Mouse (Mus musculus): Measurements from ENCODE around the gene Nsmce3. TPM values are rescaled to one million over a fixed set of nuclear protein-coding genes. Genes with fewer than 3 reads are reported as not detected.

The Nsmce3 gene
- polyA plus RNA-seq, 1 experiment from 2014 or later: 13.5 TPM

DNA sequence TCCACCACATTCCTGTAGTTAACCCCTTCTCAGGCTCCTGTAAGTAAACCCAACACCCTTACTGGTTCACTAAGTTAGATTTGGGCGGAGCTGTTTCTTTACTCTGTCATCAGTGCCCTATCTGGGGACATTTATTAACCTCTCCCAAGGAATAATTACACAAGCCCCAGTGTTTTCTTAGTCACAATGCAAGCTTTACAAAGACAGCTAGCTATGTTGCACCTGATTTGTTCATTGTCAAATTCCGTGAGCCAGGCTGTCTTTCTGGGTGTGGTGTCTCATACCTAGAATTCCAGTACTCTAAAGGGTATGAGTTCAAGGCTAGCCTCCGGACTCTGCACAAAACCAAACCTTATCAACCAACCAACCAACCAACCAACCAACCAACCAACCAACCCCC lies 32.7 kb upstream of the Nsmce3 start:
- no peak for ATAC-seq (replicated peaks; ENCODE audit: insufficient number of reproducible peaks, low FRiP score, low TSS enrichment, low read depth)
- Histone ChIP-seq H3K9me3 (replicated peaks; ENCODE audit: control insufficient read depth, low read length) (no peaks in the 10 kb centered on the region), H3K4me3 (ENCODE audit: low read depth, low read length) (no peak overlapping the region), H3K36me3 (replicated peaks; ENCODE audit: control insufficient read depth, insufficient read depth, low read depth, low read length) (no peaks in the 10 kb centered on the region), H3K9ac (replicated peaks; ENCODE audit: low read length) (no peak overlapping the region), H3K4me1 (ENCODE audit: control insufficient read depth, insufficient read depth, low read length) (no peaks in the 10 kb centered on the region), H3K4me2 (ENCODE audit: low read depth, low read length) (no peak overlapping the region), H3K27ac (replicated peaks; ENCODE audit: low read depth, low read length) (no peak overlapping the region), H3K27me3 (ENCODE audit: control insufficient read depth, insufficient read depth, low read length) (no peaks in the 10 kb centered on the region)
- 88% methylated on average over 3 of the region's 3 CpGs for WGBS
- DNase-seq (ENCODE audit: low spot score): no peak

DNA sequence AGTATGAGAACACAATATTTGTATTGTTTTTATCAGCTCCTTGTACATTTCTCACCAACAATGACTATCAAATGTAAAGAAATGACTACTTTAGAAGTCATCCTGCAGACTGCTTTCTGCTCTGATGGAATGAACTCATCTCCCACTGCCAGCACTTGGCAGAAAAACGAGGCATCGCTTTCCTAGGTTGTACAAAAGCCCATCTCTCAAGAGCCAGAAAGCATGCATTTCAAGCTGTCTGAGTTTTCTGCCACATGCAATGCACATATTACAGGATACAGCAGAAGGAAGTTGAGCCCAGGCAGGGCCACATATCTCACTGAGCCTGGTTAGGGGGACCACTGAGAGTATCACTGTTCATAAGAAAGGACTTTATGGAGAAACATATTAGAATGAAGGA lies 27.5 kb upstream of the Nsmce3 start:
- no peaks in the 10 kb centered on the region for H3K4me1 ChIP-seq (ENCODE audit: control insufficient read depth, insufficient read depth, low read length)
- no peak overlapping the region for H3K4me3 ChIP-seq (ENCODE audit: low read depth, low read length)
- 73% methylated on average over 2 of the region's 2 CpGs for WGBS
- no peak overlapping the region for H3K27ac ChIP-seq (replicated peaks; ENCODE audit: low read depth, low read length)
- ATAC-seq (replicated peaks; ENCODE audit: insufficient number of reproducible peaks, low FRiP score, low TSS enrichment, low read depth) (no peak), DNase-seq (ENCODE audit: low spot score) (no peak)
- H3K27me3 ChIP-seq (ENCODE audit: control insufficient read depth, insufficient read depth, low read length): no peaks in the 10 kb centered on the region
- no peak overlapping the region for H3K9ac ChIP-seq (replicated peaks; ENCODE audit: low read length)
- no peaks in the 10 kb centered on the region for H3K9me3 ChIP-seq (replicated peaks; ENCODE audit: control insufficient read depth, low read length)
- no peak overlapping the region for H3K4me2 ChIP-seq (ENCODE audit: low read depth, low read length)
- no peaks in the 10 kb centered on the region for H3K36me3 ChIP-seq (replicated peaks; ENCODE audit: control insufficient read depth, insufficient read depth, low read depth, low read length)

DNA sequence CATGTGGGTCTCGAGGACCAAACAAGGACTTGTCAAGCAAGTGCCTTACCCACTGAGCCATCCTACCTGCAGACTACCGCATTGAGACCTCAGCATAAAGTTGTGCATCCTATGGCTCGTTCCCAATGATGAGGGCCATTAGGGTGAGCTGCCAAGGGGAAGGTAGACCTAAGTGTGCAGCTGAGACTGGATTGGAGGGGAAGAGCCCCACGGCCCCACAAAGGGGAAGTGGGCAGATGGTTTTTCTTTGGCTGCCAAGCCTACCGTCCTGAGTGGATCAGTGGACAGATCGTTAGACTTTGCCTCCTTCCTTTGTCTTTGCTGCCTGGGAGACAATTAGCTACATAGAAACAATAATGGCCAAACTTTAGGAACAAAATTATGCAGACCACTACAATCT lies 23.8 kb upstream of the Nsmce3 start:
- DNase-seq (ENCODE audit: low spot score) (no peak), ATAC-seq (replicated peaks; ENCODE audit: insufficient number of reproducible peaks, low FRiP score, low TSS enrichment, low read depth) (no peak)
- no peaks in the 10 kb centered on the region for H3K9me3 ChIP-seq (replicated peaks; ENCODE audit: control insufficient read depth, low read length)
- H3K36me3 ChIP-seq (replicated peaks; ENCODE audit: control insufficient read depth, insufficient read depth, low read depth, low read length): no peaks in the 10 kb centered on the region
- no peaks in the 10 kb centered on the region for H3K4me1 ChIP-seq (ENCODE audit: control insufficient read depth, insufficient read depth, low read length)
- H3K27ac ChIP-seq (replicated peaks; ENCODE audit: low read depth, low read length): no peak overlapping the region
- 86% methylated on average over 6 of the region's 6 CpGs for WGBS
- H3K4me3 ChIP-seq (ENCODE audit: low read depth, low read length): no peak overlapping the region
- H3K9ac ChIP-seq (replicated peaks; ENCODE audit: low read length): no peak overlapping the region
- no peaks in the 10 kb centered on the region for H3K27me3 ChIP-seq (ENCODE audit: control insufficient read depth, insufficient read depth, low read length)
- no peak overlapping the region for H3K4me2 ChIP-seq (ENCODE audit: low read depth, low read length)

DNA sequence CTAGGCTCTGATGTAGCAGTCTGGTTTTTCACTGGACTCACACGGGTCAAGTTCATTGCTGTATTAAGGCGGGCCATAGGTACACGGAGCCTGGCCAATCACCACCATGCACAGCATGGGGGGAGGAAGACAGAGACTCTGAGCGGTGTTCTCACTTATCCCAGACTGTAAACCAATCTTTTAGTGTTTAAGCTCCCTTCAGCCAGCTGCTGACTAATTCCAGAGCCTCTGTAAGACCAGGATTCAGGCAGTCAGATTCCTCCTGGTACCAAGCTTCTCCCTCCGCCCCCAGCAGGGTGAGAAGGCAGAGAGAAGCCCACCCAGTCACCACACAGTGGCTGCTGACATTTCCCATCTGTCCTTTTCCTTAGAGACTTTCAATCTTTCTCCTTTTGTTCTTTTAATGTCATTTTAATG lies 22.9 kb upstream of the Nsmce3 start:
- Histone ChIP-seq H3K36me3 (replicated peaks; ENCODE audit: control insufficient read depth, insufficient read depth, low read depth, low read length) (no peaks in the 10 kb centered on the region), H3K4me3 (ENCODE audit: low read depth, low read length) (no peak overlapping the region), H3K9ac (replicated peaks; ENCODE audit: low read length) (no peak overlapping the region), H3K4me2 (ENCODE audit: low read depth, low read length) (no peak overlapping the region), H3K27ac (replicated peaks; ENCODE audit: low read depth, low read length) (no peak overlapping the region), H3K27me3 (ENCODE audit: control insufficient read depth, insufficient read depth, low read length) (no peaks in the 10 kb centered on the region), H3K4me1 (ENCODE audit: control insufficient read depth, insufficient read depth, low read length) (no peaks in the 10 kb centered on the region), H3K9me3 (replicated peaks; ENCODE audit: control insufficient read depth, low read length) (no peaks in the 10 kb centered on the region)
- ATAC-seq (replicated peaks; ENCODE audit: insufficient number of reproducible peaks, low FRiP score, low TSS enrichment, low read depth) (peak; percentile 56), DNase-seq (ENCODE audit: low spot score) (peak; percentile 32)
- WGBS: 38% methylated on average over 5 of the region's 5 CpGs

DNA sequence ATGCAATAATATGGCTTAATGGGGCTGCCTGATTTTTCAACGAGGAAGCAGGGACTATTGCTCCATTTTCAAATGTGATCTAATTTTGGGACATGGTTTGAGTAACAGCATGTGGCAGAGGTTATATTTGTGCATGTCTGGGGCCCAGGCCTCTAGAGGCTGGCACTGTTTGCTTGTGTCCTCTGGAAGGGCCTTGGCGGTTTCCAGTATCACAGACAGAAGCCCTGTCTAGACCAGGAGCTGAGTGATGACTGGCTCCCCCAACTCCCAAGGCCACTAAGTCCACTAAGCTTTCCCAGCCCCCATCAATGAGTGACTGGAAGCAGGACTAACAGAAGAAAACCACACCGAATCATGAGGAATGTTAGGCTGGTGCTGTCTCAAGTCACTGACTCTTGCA lies 18.3 kb upstream of the Nsmce3 start:
- H3K9me3 ChIP-seq (replicated peaks; ENCODE audit: control insufficient read depth, low read length): no peaks in the 10 kb centered on the region
- H3K27ac ChIP-seq (replicated peaks; ENCODE audit: low read depth, low read length): no peak overlapping the region
- H3K4me3 ChIP-seq (ENCODE audit: low read depth, low read length): no peak overlapping the region
- no peak overlapping the region for H3K4me2 ChIP-seq (ENCODE audit: low read depth, low read length)
- H3K27me3 ChIP-seq (ENCODE audit: control insufficient read depth, insufficient read depth, low read length): no peaks in the 10 kb centered on the region
- ATAC-seq (replicated peaks; ENCODE audit: insufficient number of reproducible peaks, low FRiP score, low TSS enrichment, low read depth) (0 out of 2 replicates have a peak, but pooled peaks have one; percentile 16), DNase-seq (ENCODE audit: low spot score) (no peak)
- no peaks in the 10 kb centered on the region for H3K36me3 ChIP-seq (replicated peaks; ENCODE audit: control insufficient read depth, insufficient read depth, low read depth, low read length)
- no peaks in the 10 kb centered on the region for H3K4me1 ChIP-seq (ENCODE audit: control insufficient read depth, insufficient read depth, low read length)
- WGBS: 59% methylated on average over 3 of the region's 3 CpGs
- H3K9ac ChIP-seq (replicated peaks; ENCODE audit: low read length): no peak overlapping the region

DNA sequence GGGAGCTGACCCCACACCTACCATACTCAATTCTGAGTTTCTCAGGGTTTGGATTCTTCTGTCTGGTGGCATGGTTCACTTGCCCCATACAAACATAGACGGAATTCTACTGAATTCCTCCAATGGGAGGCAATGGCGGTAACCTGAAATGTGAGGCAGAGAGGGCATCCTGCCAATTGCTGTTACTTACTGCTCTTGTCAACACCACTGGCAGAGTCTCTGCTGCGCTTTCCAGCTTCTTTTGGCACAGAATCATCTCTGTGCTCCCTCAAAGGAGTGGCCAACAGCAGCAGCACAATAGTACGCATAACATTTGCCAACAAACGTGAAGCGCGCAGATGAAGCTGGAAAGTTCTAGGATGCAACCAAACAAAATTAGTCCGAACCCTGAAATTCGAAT lies 17.1 kb upstream of the Nsmce3 start:
- DNase-seq (ENCODE audit: low spot score): no peak
- Histone ChIP-seq H3K9me3 (replicated peaks; ENCODE audit: control insufficient read depth, low read length) (no peaks in the 10 kb centered on the region), H3K4me1 (ENCODE audit: control insufficient read depth, insufficient read depth, low read length) (no peaks in the 10 kb centered on the region), H3K27ac (replicated peaks; ENCODE audit: low read depth, low read length) (no peak overlapping the region), H3K4me3 (ENCODE audit: low read depth, low read length) (no peak overlapping the region), H3K36me3 (replicated peaks; ENCODE audit: control insufficient read depth, insufficient read depth, low read depth, low read length) (no peaks in the 10 kb centered on the region), H3K9ac (replicated peaks; ENCODE audit: low read length) (no peak overlapping the region), H3K4me2 (ENCODE audit: low read depth, low read length) (no peak overlapping the region), H3K27me3 (ENCODE audit: control insufficient read depth, insufficient read depth, low read length) (no peaks in the 10 kb centered on the region)
- ATAC-seq (replicated peaks; ENCODE audit: insufficient number of reproducible peaks, low FRiP score, low TSS enrichment, low read depth): no peak
- 90% methylated on average over 9 of the region's 9 CpGs for WGBS

DNA sequence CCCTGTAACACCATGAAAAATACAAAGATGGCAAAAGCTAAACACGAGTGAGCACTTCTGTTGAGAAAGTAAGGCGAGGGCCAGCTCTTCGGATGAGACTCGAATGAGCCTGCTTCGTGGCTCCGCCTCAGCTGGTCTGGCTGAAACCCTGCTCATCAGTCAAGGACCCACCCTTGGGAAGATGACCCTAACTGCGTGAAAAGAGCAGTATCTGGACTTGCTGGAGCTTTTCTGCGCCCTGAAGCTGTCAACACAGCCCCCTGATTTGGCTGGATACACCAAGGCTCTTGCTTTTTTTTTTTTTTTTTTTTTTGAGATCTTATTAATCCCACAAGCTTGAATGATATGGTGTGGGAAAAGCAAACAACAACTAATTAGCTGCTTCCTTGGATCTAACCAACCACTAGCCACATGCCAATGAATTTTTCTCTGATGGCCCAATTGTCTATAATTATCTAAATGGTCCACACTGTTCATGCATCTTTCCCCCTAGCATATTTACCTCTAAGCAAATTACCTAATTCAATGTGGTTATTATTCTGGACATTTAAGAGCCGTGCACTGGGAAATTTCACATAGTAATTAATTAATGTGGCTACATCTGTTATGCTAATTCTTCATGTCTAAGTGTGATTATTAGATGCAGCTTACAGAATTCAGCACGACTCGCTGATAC lies 11.5 kb upstream of the Nsmce3 start:
- H3K9me3 ChIP-seq (replicated peaks; ENCODE audit: control insufficient read depth, low read length): no peaks in the 10 kb centered on the region
- H3K36me3 ChIP-seq (replicated peaks; ENCODE audit: control insufficient read depth, insufficient read depth, low read depth, low read length): no peaks in the 10 kb centered on the region
- no peaks in the 10 kb centered on the region for H3K27me3 ChIP-seq (ENCODE audit: control insufficient read depth, insufficient read depth, low read length)
- no peak for DNase-seq (ENCODE audit: low spot score)
- WGBS: 71% methylated on average over 11 of the region's 11 CpGs
- ATAC-seq (replicated peaks; ENCODE audit: insufficient number of reproducible peaks, low FRiP score, low TSS enrichment, low read depth): no peak
- no peak overlapping the region for H3K27ac ChIP-seq (replicated peaks; ENCODE audit: low read depth, low read length)
- H3K4me2 ChIP-seq (ENCODE audit: low read depth, low read length): no peak overlapping the region
- no peak overlapping the region for H3K9ac ChIP-seq (replicated peaks; ENCODE audit: low read length)
- H3K4me3 ChIP-seq (ENCODE audit: low read depth, low read length): no peak overlapping the region
- H3K4me1 ChIP-seq (ENCODE audit: control insufficient read depth, insufficient read depth, low read length): no peaks in the 10 kb centered on the region

DNA sequence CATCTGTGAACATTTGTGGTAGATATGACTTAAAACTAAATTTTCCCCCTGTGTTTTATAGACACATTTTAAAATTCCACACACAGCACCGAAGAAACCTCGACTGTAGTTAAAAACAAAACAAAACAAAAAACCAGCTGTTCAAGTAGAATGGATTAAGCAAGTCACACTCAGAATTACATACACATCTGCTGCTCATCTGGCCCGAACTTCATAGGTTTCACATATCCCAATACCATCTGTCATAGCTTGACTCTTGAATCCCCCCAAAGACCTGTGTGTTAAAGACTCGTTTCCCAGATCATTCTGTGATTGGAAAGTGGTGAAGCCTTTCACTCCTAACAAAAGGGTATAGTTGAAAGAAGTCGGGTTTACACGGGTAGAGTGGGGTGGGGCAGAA lies 9.4 kb upstream of the Nsmce3 start:
- no peak for DNase-seq (ENCODE audit: low spot score)
- no peaks in the 10 kb centered on the region for H3K27me3 ChIP-seq (ENCODE audit: control insufficient read depth, insufficient read depth, low read length)
- H3K9ac ChIP-seq (replicated peaks; ENCODE audit: low read length): no peak overlapping the region
- H3K4me2 ChIP-seq (ENCODE audit: low read depth, low read length): no peak overlapping the region
- no peak for ATAC-seq (replicated peaks; ENCODE audit: insufficient number of reproducible peaks, low FRiP score, low TSS enrichment, low read depth)
- 64% methylated on average over 6 of the region's 6 CpGs for WGBS
- H3K4me3 ChIP-seq (ENCODE audit: low read depth, low read length): no peak overlapping the region
- no peaks in the 10 kb centered on the region for H3K4me1 ChIP-seq (ENCODE audit: control insufficient read depth, insufficient read depth, low read length)
- no peaks in the 10 kb centered on the region for H3K9me3 ChIP-seq (replicated peaks; ENCODE audit: control insufficient read depth, low read length)
- no peaks in the 10 kb centered on the region for H3K36me3 ChIP-seq (replicated peaks; ENCODE audit: control insufficient read depth, insufficient read depth, low read depth, low read length)
- H3K27ac ChIP-seq (replicated peaks; ENCODE audit: low read depth, low read length): no peak overlapping the region
